Mouse (Mus musculus) liver, embryonic 14.5 days (tissue): ENCODE data around the gene Rab3c.

Experiments used
- CTCF ChIP-seq: IDR thresholded peaks from 2 replicates; pipeline ENCODE4 v1.5.1; 2016; ENCODE audit warnings: antibody characterized with exemption, low read depth, control low read depth
- EP300 ChIP-seq: IDR thresholded peaks from 2 replicates; pipeline ENCODE4 v1.6.1; 2016; ENCODE audit warnings: antibody characterized with exemption, low read depth

DNA sequence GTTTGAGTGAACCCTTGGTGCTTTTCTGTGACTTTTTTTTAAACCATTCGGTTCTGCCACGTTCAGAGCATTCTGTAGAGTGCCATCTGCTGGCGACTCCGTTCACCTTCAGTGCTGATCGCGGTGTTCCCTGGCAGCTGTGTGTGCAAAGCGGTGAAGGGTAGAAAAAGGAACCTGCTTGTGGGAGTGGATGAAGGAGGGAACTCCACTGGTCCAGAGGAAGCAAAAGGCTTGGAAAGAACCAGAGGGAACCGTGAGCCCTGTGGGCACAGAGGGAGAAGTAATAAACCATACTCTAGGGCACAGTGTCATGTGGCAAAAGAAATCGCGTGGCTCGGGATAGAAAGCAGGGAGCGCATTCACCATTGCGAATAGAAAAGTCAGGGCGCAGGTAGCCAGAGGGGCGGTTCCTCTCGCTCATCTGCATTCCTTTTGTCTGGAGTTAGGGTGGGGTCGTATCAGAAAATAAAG, 262.3 kb downstream of the Rab3c start:
- TF ChIP-seq EP300, result no peak
- peak; percentile 72 for TF ChIP-seq CTCF
